Mouse (Mus musculus): ENCODE measurements around the gene Rapgef5. TPM values are rescaled to one million over a fixed set of nuclear protein-coding genes. Genes with fewer than 3 reads are reported as not detected.

Gene Rapgef5
- total RNA-seq, 2 experiments from 2014 or later = 192 to 197 TPM

GRCm38 (mm10) chr12:117669610-117670400, 153.5 kb downstream of the Rapgef5 start:
- DNase-seq (ENCODE audit: low spot score in 2 of 2) = no peak

DNA sequence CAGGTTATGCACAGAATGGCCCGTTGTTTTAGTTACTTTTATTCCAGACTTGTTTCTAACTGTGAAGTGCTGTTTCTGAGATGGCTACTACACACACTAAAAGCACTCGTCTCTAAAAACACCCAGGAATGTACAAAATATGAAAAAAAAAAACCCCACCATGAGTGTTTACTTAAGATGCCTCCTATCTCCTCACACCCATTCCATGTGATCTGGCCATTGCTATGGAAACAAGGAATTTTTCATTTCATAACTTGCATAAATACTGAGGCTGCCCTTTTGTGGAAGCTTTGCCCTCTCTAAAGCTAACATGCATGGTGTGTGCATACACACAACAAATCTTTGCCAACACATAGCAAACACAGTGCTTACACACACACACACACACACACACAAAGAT, 156.9 kb downstream of the Rapgef5 start:
- DNase-seq (ENCODE audit: low spot score in 2 of 2) = no peak

GRCm38 (mm10) chr12:117674511-117674910, 158.2 kb downstream of the Rapgef5 start:
- no peak for DNase-seq (ENCODE audit: low spot score in 2 of 2)

- DNase-seq (ENCODE audit: low spot score in 2 of 2) = no peak
Measured at GRCm38 (mm10) chr12:117676265-117676664, 160.0 kb downstream of the Rapgef5 start.

DNA sequence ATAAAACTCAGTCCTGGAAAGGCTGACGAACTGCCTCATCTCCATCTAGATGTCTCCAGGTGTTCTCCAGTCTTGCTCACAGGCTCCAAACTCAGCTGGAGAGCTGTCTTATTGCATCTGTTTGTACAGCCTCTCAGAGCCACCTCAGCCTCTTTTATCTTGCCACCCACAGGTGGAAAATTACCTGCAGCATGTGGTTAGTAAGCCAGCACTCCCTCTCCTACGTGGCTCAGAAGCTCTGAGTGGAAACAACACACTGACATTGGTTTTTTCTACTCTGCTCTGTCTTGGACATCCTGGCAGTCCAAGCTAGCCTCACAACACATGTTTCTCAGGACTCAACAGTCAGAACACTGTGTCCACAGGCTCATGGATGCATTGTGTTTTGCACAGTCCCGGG, 162.6 kb downstream of the Rapgef5 start:
- no peak for DNase-seq (ENCODE audit: low spot score in 2 of 2)

DNA sequence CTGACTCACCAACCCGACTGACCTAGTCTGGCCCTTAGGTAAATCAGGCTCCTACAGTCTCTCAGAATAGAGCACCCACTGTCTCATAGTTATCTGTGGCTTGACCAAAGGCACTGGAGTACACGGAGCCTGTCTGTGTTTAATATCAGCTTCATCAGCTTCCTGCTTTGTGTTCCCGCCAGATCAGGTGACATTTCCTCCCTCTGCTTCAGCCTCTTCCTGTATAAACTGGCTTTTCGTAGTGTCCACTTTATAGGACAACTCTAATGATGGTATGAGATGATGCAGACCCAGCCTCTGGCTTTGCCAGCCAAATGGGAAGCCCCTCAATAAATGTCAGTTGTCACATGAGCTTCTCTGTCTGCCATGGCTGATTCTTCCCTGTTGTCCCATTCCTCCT, 163.5 kb downstream of the Rapgef5 start:
- DNase-seq (ENCODE audit: low spot score in 2 of 2) = no peak

DNA sequence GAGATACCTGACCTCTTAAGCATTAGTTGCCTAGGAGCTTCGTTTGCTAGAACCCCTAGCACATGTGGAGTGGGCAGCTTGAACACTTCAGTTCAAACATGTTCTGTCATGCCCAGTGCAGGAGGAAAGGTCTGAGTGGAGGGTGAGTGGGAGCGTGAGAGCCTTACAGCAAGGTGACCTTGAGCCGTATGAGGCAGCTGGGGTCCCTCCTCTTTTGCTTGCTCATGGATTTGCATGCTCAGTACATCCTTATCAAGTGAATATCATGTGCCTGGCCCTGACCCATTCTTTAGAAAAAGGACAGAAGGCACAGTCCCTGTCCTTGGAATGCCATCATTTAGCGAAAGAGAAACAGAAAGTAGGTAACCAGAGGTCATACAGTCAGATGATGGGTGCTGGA, 165.0 kb downstream of the Rapgef5 start:
- no peak for DNase-seq (ENCODE audit: low spot score in 2 of 2)

- no peak for DNase-seq (ENCODE audit: low spot score in 2 of 2)
Measured at GRCm38 (mm10) chr12:117683377-117683776, 167.1 kb downstream of the Rapgef5 start.

- DNase-seq (ENCODE audit: low spot score in 2 of 2) = no peak
Measured at GRCm38 (mm10) chr12:117683984-117684383, 167.7 kb downstream of the Rapgef5 start.

DNA sequence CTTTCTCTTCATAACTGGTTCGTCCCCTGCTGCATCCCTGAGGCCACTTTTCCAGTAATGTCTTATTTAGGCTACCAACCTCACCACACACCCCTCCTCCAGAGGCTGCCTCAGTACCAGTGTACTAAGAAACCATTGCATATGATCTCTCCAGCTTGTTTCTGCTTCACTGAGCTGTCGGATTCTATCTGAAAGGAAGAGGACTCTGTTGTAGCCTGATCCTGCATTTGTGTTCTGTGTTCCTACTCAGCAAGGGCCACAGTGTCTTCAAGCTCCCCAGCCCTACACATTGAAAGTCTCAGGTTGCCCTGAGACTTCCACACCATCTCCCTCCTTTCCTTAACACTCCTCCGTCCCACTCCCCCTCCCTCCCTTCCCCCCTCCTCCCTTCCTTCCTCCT, 168.5 kb downstream of the Rapgef5 start:
- DNase-seq (ENCODE audit: low spot score in 2 of 2) = no peak

DNA sequence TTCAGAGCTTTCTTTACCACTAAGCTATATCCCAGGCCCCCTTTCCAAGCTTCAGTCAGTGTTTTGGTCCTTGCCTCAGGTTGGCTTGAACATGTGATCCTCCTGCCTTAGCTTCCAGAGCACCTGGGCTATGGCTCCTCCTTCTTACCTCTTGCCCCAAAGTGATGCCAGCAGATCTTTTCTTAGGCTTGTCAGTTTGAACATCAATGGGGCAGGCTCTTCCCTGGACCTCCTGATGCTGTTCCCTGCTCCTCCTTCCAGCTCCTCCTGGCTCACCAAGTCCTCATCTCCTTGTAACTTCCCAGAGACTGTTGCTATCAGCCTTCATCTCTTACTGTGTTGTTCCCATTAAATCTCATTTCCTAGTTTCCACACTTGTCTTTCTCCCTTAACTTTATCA, 169.1 kb downstream of the Rapgef5 start:
- no peak for DNase-seq (ENCODE audit: low spot score in 2 of 2)

DNA sequence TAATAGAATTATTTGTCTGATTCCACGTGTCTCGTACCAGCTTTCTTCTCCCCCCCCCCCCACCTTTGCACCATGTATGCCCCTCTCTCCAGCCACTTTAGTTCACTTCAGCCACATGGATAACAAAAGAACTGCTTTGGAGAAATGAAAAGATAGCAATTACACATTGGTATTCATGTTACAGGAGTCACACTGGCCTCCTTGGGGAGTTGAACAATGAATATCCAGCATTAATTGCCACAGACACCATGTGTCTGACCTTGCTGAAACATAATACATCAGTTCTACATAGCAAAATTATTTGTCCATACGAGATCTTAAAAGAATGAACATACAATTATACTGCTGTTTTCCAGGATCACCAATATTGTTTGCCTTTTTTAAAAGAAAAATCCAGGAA, 170.5 kb downstream of the Rapgef5 start:
- DNase-seq (ENCODE audit: low spot score in 2 of 2) = no peak

DNA sequence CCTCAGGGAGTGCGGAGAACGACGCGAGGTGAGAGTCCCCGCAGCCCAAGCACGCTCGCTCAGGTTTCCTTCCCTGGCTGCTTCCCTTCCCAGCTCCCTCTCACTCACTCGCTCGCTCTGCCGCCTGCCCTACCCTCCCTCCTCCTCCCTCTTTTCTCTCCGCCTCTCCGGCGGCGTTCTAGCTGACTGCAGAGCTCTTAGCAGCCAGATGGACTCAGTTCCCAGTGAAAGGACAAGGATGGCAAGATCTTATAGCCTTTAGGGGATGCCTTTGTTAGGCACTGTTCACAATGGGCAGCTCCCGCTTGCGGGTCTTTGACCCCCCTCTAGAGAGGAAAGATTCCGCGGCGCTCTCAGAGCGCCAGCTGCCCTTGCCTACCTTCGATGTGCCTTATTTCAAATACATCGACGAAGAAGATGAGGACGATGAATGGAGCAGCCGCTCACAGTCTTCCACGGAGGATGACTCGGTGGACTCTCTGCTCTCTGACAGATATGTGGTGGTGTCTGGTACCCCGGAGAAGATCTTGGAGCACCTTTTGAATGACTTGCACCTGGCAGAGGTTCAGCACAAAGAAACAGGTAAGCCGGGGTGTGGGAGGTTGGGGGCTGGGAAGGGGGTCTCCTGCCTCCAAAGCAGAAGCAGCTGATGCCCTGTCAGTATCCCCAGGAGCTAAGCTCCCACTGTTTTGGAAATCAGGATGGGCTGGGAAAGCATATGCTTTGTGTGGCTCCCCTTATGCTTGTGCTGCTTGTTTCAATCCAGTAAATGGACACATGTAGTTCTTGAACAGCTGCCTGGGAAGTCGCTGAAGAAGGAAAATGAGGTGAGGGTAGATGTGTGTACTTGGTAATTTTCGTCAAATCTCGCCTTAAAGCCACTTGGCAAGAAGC, 172.6 kb downstream of the Rapgef5 start:
- peak; percentile 68 to 80 for DNase-seq (ENCODE audit: low spot score in 2 of 2)

DNA sequence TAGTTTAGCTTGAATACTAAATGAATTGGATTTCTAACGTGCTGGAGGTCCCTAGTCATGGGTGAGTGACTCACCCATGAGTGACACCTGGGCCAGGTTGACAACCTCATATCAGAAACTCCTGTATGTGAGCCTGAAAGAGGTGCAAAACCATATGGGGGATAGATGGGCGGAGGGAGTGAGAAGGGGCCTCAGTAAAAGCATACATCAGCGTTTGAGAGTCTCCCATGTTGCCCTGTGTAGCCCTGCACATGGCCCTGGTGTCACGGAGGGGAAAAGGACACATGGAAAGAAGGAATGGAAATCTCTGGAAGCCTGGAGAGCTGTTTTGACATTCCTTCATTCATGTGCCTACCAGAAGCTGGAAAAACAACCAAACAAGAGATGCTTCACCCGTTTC, 175.1 kb downstream of the Rapgef5 start:
- DNase-seq (ENCODE audit: low spot score in 2 of 2) = peak in 1 of 2 experiments; percentile 18

DNA sequence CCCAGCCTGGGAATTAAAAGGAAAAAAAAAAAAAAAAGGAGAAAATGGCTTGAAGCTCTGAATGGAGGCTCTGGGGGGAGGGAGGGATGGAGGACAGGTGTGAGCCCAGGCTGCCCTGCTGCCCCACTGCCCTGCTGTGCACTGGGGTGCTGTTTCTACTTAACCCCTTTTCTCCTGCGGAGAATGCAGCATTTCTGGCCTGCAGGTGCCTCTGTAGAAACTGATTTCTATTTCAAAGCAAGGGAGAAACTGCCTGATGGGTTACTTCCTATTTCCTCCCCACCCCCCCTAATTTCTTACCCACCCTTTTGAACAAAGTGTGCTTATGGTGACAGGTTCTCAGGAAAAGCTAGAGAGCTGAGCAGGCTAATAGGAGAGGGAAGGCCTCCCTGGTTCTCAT, 176.5 kb downstream of the Rapgef5 start:
- DNase-seq (ENCODE audit: low spot score in 2 of 2) = no peak

DNA sequence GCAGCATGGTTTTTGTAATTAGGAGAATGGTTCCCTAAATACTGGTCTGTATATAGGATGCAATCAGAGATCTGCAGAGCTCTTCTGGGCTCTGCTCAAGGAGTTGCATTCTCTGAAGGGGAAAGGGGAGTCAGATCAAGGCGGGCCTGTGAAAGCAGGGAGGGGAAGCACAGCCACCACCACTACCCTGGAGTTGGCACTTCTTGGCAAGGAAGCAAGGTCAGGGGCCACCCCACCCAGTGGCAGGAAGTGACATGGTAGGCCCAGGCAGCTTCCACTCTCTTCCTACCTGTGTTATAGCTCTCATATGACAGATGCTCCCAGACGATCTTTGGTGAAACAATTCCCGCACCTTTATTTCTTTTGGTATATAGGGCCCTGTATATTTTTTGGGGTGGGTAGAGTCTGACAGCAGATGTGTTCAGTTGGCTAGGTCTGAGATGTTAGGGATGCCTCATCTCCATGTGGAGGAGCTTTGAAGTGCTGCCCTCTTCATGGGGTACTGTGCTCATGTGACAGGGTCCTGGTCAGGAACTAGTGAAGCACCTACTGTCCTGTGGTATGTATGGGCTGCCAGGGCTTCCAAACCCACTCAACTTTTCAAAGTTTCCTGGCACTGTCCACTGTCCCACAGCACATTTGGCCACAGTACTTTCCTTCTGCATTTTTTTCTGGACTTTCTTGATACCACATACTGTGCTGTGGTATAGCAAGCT, 183.8 kb downstream of the Rapgef5 start:
- no peak for DNase-seq (ENCODE audit: low spot score in 2 of 2)

DNA sequence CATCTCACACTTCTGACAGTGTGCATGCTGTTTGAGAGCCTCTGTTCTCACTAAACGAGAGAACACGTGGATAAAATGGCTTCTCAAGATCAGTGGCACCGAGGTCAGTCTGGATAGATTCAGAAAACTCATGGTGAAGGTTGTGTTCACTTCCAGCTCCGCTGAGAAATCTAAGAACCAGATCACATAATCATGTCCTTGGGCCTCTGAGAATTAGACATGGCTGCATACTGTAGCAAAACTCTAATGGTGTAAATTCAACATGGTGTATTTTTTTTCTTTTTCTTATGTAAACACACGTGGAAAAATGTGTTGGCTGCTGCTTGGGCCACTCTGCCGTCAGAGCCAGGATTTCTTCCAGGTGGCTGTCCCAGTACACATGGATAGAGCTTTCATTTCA, 184.6 kb downstream of the Rapgef5 start:
- no peak for DNase-seq (ENCODE audit: low spot score in 2 of 2)

DNA sequence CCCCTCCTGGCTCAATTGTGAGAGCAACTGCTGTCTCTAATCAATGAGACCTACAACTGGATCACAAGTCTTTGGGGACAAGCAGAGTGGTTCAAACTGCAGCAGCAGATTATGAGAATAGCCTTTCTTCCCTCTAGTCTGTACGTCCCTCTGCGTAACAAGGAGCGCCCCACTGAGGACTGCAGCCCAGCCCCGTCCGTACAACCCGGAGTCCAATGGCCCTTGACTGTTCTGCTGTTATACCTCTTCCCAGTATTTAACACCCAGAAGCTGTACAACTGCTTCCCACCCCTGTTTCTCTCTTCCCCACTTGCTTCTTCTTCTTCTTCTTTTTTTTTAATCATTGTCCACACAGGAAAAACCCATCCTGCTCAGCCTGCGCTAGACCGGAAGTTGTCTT, 186.0 kb downstream of the Rapgef5 start:
- no peak for DNase-seq (ENCODE audit: low spot score in 2 of 2)

DNA sequence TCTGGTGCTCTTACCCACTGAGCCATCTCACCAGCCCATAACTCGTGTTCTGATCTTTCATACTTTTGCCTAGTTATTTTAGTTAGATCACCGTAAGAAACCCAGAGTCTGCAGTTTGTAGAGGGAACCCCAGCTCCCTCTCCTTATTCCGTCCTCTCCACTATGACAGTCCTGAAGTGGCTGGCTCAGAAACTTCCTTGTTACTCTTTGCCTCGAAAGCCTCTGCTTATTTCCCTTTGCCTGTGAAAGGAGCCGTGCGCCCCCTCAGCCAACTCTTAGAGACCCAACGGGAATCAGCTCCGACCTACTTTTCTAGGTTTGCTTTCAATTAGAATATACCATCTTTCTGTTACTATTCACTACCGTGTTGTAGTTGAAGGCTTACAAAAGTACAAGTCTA, 186.6 kb downstream of the Rapgef5 start:
- no peak for DNase-seq (ENCODE audit: low spot score in 2 of 2)

DNA sequence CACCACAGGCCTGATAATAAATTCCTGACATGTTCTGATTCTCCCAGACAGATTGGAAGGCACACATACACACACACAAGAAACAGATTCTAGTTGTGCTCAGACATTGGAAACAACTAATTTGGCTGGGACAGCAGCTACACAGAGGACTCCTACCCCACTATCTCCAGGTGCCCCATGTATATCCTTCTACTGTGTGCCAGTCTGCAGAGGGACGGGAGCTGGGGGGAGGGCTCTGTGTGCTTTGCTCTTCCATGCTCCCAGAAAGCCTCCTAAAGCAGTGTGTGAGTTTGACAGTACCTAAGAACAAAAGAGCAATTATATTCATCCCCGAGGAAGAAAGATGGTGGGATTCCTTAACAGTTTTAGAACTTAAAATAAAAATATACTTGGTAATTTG, 187.1 kb downstream of the Rapgef5 start:
- DNase-seq (ENCODE audit: low spot score in 2 of 2) = no peak

DNA sequence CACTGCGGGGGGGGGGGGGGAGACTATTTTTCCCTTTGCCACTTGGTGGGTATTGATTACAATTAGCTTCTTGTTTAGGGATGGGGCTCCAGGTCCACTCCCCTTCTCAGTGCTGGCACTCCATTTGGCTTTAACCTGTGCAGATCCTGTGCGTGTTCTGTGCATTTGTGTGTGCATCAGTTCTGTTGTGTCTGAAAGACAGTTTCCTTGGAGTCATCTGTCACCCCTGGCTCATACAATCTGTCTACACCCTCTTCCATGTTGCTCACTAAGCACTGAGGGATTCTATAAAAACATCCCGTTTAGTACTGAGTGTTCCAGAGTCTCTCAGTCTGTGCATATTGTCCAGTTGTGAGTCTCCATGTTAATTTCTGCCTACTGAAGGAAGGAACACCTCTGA, 189.0 kb downstream of the Rapgef5 start:
- peak in 1 of 2 experiments; percentile 54 for DNase-seq (ENCODE audit: low spot score in 2 of 2)

DNA sequence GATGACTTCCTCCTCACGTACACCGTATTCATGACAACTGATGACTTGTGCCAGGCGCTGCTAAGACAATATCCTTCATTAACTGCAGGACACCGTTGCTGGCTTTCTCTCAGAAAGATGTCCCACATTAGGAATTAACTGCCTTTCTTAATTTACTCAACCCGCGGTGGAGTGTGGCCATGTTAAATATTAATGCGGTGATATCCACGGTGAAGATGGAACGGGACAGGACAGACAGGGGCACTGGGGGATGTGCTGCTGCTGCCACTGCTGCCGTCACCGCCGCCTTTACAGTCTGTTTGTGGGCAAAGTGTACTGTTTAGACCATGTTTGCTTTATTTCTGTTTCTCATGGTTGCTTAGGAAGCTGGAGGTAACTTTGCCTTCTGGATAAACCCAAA, 193.0 kb downstream of the Rapgef5 start:
- DNase-seq (ENCODE audit: low spot score in 2 of 2) = no peak

Data from layer of hippocampus, adult 18-20 months (tissue).